Mouse (Mus musculus) limb, embryonic 14.5 days (tissue): ENCODE results near the gene Zg16. TPM values are rescaled to one million over a fixed set of nuclear protein-coding genes. Genes with fewer than 3 reads are reported as not detected.
A peak's percentile ranks its signal among the peaks of the same experiment; 100 is the strongest.
"Not testable (repeated sequence)": the region's sequence is repeated elsewhere in the genome, so short reads cannot be mapped to it uniquely, and the experiment has no call there.

ENCODE experiments used
- ATAC-seq: fragments of 200-750 bp; cut with Nextera tagmentation; 2 replicates; pipeline ENCODE4 v1.8.0; 2017; ENCODE audit warnings: low read depth, moderate number of reproducible peaks, moderate TSS enrichment; ENCODE audit not compliant: low FRiP score
- DNase-seq: peaks from one replicate; pipeline ENCODE4 v3.0.0-alpha.2; 2015; ENCODE audit warnings: low spot score
- H3K27ac ChIP-seq: fragments of 300-500 bp; sonication (generic); replicated peaks from 2 replicates; pipeline ENCODE4 v1.5.1; 2014; ENCODE audit warnings: low read depth, mild to moderate bottlenecking, low read length, moderate library complexity, mixed read lengths
- H3K27me3 ChIP-seq: fragments of 300-500 bp; sonication (generic); 2 replicates; pipeline ENCODE4 v1.6.1; 2014; ENCODE audit warnings: low read length, mixed read lengths; ENCODE audit not compliant: control insufficient read depth, insufficient read depth
- H3K36me3 ChIP-seq: fragments of 300-500 bp; sonication (generic); 2 replicates; pipeline ENCODE4 v1.6.1; 2014; ENCODE audit warnings: mild to moderate bottlenecking, low read length, moderate library complexity, mixed read lengths; ENCODE audit not compliant: control insufficient read depth, insufficient read depth
- H3K4me1 ChIP-seq: fragments of 300-500 bp; sonication (generic); 2 replicates; pipeline ENCODE4 v1.6.1; 2014; ENCODE audit warnings: antibody characterized with exemption, low read length, mixed read lengths; ENCODE audit not compliant: control insufficient read depth, insufficient read depth
- H3K4me2 ChIP-seq: fragments of 300-500 bp; sonication (generic); replicated peaks from 2 replicates; pipeline ENCODE4 v1.6.1; 2014; ENCODE audit warnings: low read depth, mild to moderate bottlenecking, low read length, moderate library complexity; ENCODE audit not compliant: severe bottlenecking
- H3K4me3 ChIP-seq: fragments of 300-500 bp; sonication (generic); replicated peaks from 2 replicates; pipeline ENCODE4 v1.5.1; 2014; ENCODE audit warnings: low read length
- H3K9ac ChIP-seq: fragments of 300-500 bp; sonication (generic); 2 replicates; pipeline ENCODE4 v1.6.1; 2014; ENCODE audit warnings: mild to moderate bottlenecking, low read depth, low read length, moderate library complexity; ENCODE audit not compliant: severe bottlenecking
- H3K9me3 ChIP-seq: fragments of 300-500 bp; sonication (generic); 2 replicates; pipeline ENCODE4 v1.6.1; 2016; ENCODE audit warnings: low read length; ENCODE audit not compliant: control insufficient read depth
- POLR2A ChIP-seq: fragments of 200-500 bp; IDR thresholded peaks from 2 replicates; pipeline ENCODE4 v1.8.0; 2012; ENCODE audit warnings: inconsistent platforms, mild to moderate bottlenecking, moderate library complexity, borderline replicate concordance; ENCODE audit not compliant: insufficient read depth, insufficient read length; ENCODE audit errors: extremely low read depth
- WGBS: fragments of 180-500 bp; shearing (Covaris S2); extraction: QIAGEN DNeasy Blood & Tissue Kit; methylation state at CpG from one replicate; pipeline ENCODE4 v1.1.7; 2014; 5-methylcytosine and 5-hydroxymethylcytosine counted together
- polyA plus RNA-seq, 2 experiments: library from polyadenylated mRNA; depleted of rRNA in 1 of 2; stranded (reverse) in 1 of 2; unstranded in 1 of 2; fragments of >200 nt; fragmentation: Nextera tagmentation in 1 of 2; extraction: Ambion mirVana in 1 of 2; gene quantifications; 2 replicates each; pipeline versions ENCODE4 v1.2.1 to v1.2.3; 2012 to 2014

The Zg16 gene
- polyA plus RNA-seq, 2 experiments: not detected

GRCm38 (mm10) chr7:127091114-127091896, 4.2 kb upstream of the Zg16 start, which contains the start of gene AI467606:
AI467606 (plus strand) TSS chr7:127091359.
- H3K4me3 ChIP-seq: peak within 1 kb of the TSS; percentile 15
- TF ChIP-seq POLR2A: no peak
- no peak within 1 kb of the TSS for H3K9ac ChIP-seq
- H3K4me1 ChIP-seq: no peaks in the 10 kb centered on the region
- H3K36me3 ChIP-seq: no peaks in the 10 kb centered on the region
- peak; percentile 44; the same call in 1 of the 2 replicates for ATAC-seq
- no peaks in the 10 kb centered on the region for H3K9me3 ChIP-seq
- H3K27ac ChIP-seq: no peak within 1 kb of the TSS
- H3K27me3 ChIP-seq: no peaks in the 10 kb centered on the region
- DNase-seq: peak; percentile 40
- peak within 1 kb of the TSS; percentile 29 for H3K4me2 ChIP-seq
- WGBS: 60% methylated on average over 16 of the region's 16 CpGs

GRCm38 (mm10) chr7:127090154-127091113, 3.3 kb upstream of the Zg16 start:
- WGBS: 85% methylated on average over 20 of the region's 20 CpGs
- Histone ChIP-seq H3K27me3 (no peaks in the 10 kb centered on the region), H3K4me3 (no peak overlapping the region), H3K36me3 (no peaks in the 10 kb centered on the region), H3K9ac (no peak overlapping the region), H3K9me3 (no peaks in the 10 kb centered on the region), H3K4me2 (no peak overlapping the region), H3K4me1 (no peaks in the 10 kb centered on the region), H3K27ac (no peak overlapping the region)
- TF ChIP-seq POLR2A: no peak
- DNase-seq (no peak), ATAC-seq (no peak)

GRCm38 (mm10) chr7:127088901-127089845, 2.0 kb upstream of the Zg16 start:
- Histone ChIP-seq H3K4me1 (no peaks in the 10 kb centered on the region), H3K27ac (no peak overlapping the region), H3K9me3 (no peaks in the 10 kb centered on the region), H3K27me3 (no peaks in the 10 kb centered on the region), H3K36me3 (no peaks in the 10 kb centered on the region), H3K9ac (peak overlapping the region; percentile 28), H3K4me2 (peak overlapping the region; percentile 31), H3K4me3 (0 out of 2 replicates have a peak overlapping the region, but pooled peaks have one; percentile 4)
- ATAC-seq: no peak
- DNase-seq: no peak
- TF ChIP-seq POLR2A: no peak
- WGBS: 30% methylated on average over 27 of the region's 27 CpGs

- no peaks in the 10 kb centered on the region for H3K9me3 ChIP-seq
- H3K36me3 ChIP-seq: no peaks in the 10 kb centered on the region
- H3K4me1 ChIP-seq: no peaks in the 10 kb centered on the region
- no peak overlapping the region for H3K4me2 ChIP-seq
- WGBS: 82% methylated on average over 3 of the region's 3 CpGs
- no peak overlapping the region for H3K4me3 ChIP-seq
- H3K27ac ChIP-seq: no peak overlapping the region
- DNase-seq: no peak
- no peak for ATAC-seq
- no peak for TF ChIP-seq POLR2A
- no peak overlapping the region for H3K9ac ChIP-seq
- H3K27me3 ChIP-seq: no peaks in the 10 kb centered on the region
Measured at GRCm38 (mm10) chr7:127088083-127088482, 955 bp upstream of the Zg16 start.

GRCm38 (mm10) chr7:127085751-127086150, 1.4 kb downstream of the Zg16 start:
- not testable (repeated sequence) for ATAC-seq

More at GRCm38 (mm10) chr7:127085751-127086150, 1.4 kb downstream of the Zg16 start:
- H3K36me3 ChIP-seq, H3K4me2 ChIP-seq, H3K9me3 ChIP-seq, H3K27me3 ChIP-seq, H3K4me1 ChIP-seq, H3K27ac ChIP-seq, H3K4me3 ChIP-seq, H3K9ac ChIP-seq, DNase-seq: not testable (repeated sequence)
- 49% methylated on average over 6 of the region's 6 CpGs for WGBS
